Mouse (Mus musculus): ENCODE measurements around the gene M1ap. TPM values are rescaled to one million over a fixed set of nuclear protein-coding genes. Genes with fewer than 3 reads are reported as not detected.

Gene M1ap
- total and polyA plus RNA-seq, 2 experiments from 2014 or later = 0.16 to 0.38 TPM

- no peaks in the 10 kb centered on the region for H3K36me3 ChIP-seq (ENCODE audit: insufficient read depth, low read length)
- no peak overlapping the region for H3K9ac ChIP-seq (replicated peaks; ENCODE audit: low read length)
- peaks cover 20% of the 10 kb centered on the region; the same call in 1 of the 2 replicates for H3K27me3 ChIP-seq (ENCODE audit: insufficient read depth, low read length)
- WGBS = 82% methylated on average over 8 of the region's 8 CpGs
- DNase-seq (ENCODE audit: low spot score) = no peak
- H3K9me3 ChIP-seq (ENCODE audit: low read length) = no peaks in the 10 kb centered on the region
- H3K27ac ChIP-seq = no peak overlapping the region
- ATAC-seq = no peak
- no peak overlapping the region for H3K4me2 ChIP-seq (ENCODE audit: low read depth, low read length)
- peaks cover 13% of the 10 kb centered on the region; the same call in 1 of the 2 replicates for H3K4me1 ChIP-seq (ENCODE audit: insufficient read depth, low read length)
- no peak for TF ChIP-seq CTCF (IDR thresholded peaks at IDR 0.05; ENCODE audit: low read depth)
- no peak overlapping the region for H3K4me3 ChIP-seq (ENCODE audit: low read length)
Observed at GRCm38 (mm10) chr6:83037188-83037587, 90.5 kb downstream of the M1ap start.

GRCm38 (mm10) chr6:83038496-83039012, 91.9 kb downstream of the M1ap start:
- Histone ChIP-seq H3K9ac (replicated peaks; ENCODE audit: low read length) (peak overlapping the region; percentile 24; the same call in 1 of the 2 replicates), H3K4me2 (ENCODE audit: low read depth, low read length) (peak overlapping the region; percentile 53), H3K27ac (no peak overlapping the region), H3K36me3 (ENCODE audit: insufficient read depth, low read length) (no peaks in the 10 kb centered on the region), H3K9me3 (ENCODE audit: low read length) (no peaks in the 10 kb centered on the region), H3K4me1 (ENCODE audit: insufficient read depth, low read length) (peaks cover 7% of the 10 kb centered on the region; the same call in 1 of the 2 replicates), H3K27me3 (ENCODE audit: insufficient read depth, low read length) (peaks cover 6% of the 10 kb centered on the region; the same call in 1 of the 2 replicates), H3K4me3 (ENCODE audit: low read length) (peak overlapping the region; percentile 21)
- ATAC-seq (peak; percentile 74), DNase-seq (ENCODE audit: low spot score) (peak; percentile 87)
- WGBS = 7% methylated on average over 24 of the region's 24 CpGs
- no peak for TF ChIP-seq CTCF (IDR thresholded peaks at IDR 0.05; ENCODE audit: low read depth)

DNA sequence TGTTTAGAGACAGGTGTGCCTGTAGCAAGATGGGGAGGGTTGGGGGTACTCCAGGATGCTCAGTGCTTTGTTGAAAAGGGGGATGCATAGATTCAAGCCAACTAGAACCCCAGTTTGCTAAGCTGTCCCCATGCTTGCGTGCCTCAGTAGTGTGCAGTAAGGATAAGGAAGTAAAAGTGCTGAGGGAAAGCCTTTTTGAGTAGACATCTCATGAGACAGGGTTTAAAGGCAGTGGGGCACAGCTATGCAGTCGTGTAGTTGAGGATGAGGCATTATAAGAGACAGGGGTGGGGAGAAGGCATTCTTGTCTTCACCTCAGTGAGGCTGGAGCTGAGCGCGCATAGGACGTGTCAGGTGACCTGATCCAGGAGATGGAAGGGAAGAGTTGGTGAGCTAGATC, 93.9 kb downstream of the M1ap start:
- Histone ChIP-seq H3K27me3 (ENCODE audit: insufficient read depth, low read length) (no peaks in the 10 kb centered on the region), H3K36me3 (ENCODE audit: insufficient read depth, low read length) (no peaks in the 10 kb centered on the region), H3K27ac (no peak overlapping the region), H3K4me3 (ENCODE audit: low read length) (no peak overlapping the region), H3K9ac (replicated peaks; ENCODE audit: low read length) (no peak overlapping the region), H3K4me1 (ENCODE audit: insufficient read depth, low read length) (peaks cover 7% of the 10 kb centered on the region; the same call in 1 of the 2 replicates), H3K4me2 (ENCODE audit: low read depth, low read length) (no peak overlapping the region), H3K9me3 (ENCODE audit: low read length) (no peaks in the 10 kb centered on the region)
- WGBS = 77% methylated on average over 5 of the region's 5 CpGs
- TF ChIP-seq CTCF (IDR thresholded peaks at IDR 0.05; ENCODE audit: low read depth) = no peak
- DNase-seq (ENCODE audit: low spot score) (no peak), ATAC-seq (no peak)

DNA sequence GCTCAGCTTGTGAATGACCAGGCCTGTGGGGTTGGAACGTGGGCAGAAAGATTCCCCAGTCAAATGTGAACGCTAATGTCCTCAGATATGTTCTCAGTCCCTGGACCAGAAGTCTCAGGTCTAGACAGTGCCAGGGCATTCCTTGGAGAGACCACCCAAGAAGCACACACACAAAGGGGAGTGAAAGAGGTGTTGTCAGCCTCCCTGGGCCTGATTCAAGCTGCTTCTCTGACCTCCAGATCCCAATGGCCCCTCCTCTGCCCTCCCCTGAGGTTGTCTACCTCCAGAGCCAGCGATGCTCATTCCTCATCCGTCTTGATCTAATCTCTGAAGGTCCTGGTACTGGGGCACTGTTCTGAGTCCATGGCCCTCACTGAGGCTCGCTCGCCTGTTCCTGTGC, 96.9 kb downstream of the M1ap start:
- no peaks in the 10 kb centered on the region for H3K27me3 ChIP-seq (ENCODE audit: insufficient read depth, low read length)
- 65% methylated on average over 6 of the region's 6 CpGs for whole genome bisulfite sequencing
- peaks cover 3% of the 10 kb centered on the region; the same call in 1 of the 2 replicates for H3K4me1 ChIP-seq (ENCODE audit: insufficient read depth, low read length)
- H3K27ac ChIP-seq = no peak overlapping the region
- ATAC-seq (no peak), DNase-seq (ENCODE audit: low spot score) (no peak)
- no peak for TF ChIP-seq CTCF (IDR thresholded peaks at IDR 0.05; ENCODE audit: low read depth)
- H3K36me3 ChIP-seq (ENCODE audit: insufficient read depth, low read length) = no peaks in the 10 kb centered on the region
- H3K9me3 ChIP-seq (ENCODE audit: low read length) = no peaks in the 10 kb centered on the region
- H3K4me3 ChIP-seq (ENCODE audit: low read length) = no peak overlapping the region
- no peak overlapping the region for H3K9ac ChIP-seq (replicated peaks; ENCODE audit: low read length)
- no peak overlapping the region for H3K4me2 ChIP-seq (ENCODE audit: low read depth, low read length)

- Histone ChIP-seq H3K9me3 (ENCODE audit: low read length) (no peaks in the 10 kb centered on the region), H3K4me3 (ENCODE audit: low read length) (no peak overlapping the region), H3K36me3 (ENCODE audit: insufficient read depth, low read length) (no peaks in the 10 kb centered on the region), H3K4me1 (ENCODE audit: insufficient read depth, low read length) (no peaks in the 10 kb centered on the region), H3K4me2 (ENCODE audit: low read depth, low read length) (no peak overlapping the region), H3K9ac (replicated peaks; ENCODE audit: low read length) (no peak overlapping the region), H3K27ac (no peak overlapping the region), H3K27me3 (ENCODE audit: insufficient read depth, low read length) (no peaks in the 10 kb centered on the region)
- ATAC-seq (no peak), DNase-seq (ENCODE audit: low spot score) (no peak)
- no peak for TF ChIP-seq CTCF (IDR thresholded peaks at IDR 0.05; ENCODE audit: low read depth)
- 86% methylated on average over 5 of the region's 5 CpGs for WGBS
Observed at GRCm38 (mm10) chr6:83043993-83044392, 97.3 kb downstream of the M1ap start.

GRCm38 (mm10) chr6:83044742-83045141, 98.0 kb downstream of the M1ap start:
- WGBS = 75% methylated on average over 9 of the region's 9 CpGs
- Histone ChIP-seq H3K27me3 (ENCODE audit: insufficient read depth, low read length) (no peaks in the 10 kb centered on the region), H3K9me3 (ENCODE audit: low read length) (no peaks in the 10 kb centered on the region), H3K4me2 (ENCODE audit: low read depth, low read length) (no peak overlapping the region), H3K27ac (no peak overlapping the region), H3K9ac (replicated peaks; ENCODE audit: low read length) (no peak overlapping the region), H3K4me3 (ENCODE audit: low read length) (no peak overlapping the region), H3K4me1 (ENCODE audit: insufficient read depth, low read length) (no peaks in the 10 kb centered on the region), H3K36me3 (ENCODE audit: insufficient read depth, low read length) (no peaks in the 10 kb centered on the region)
- no peak for DNase-seq (ENCODE audit: low spot score)
- no peak for TF ChIP-seq CTCF (IDR thresholded peaks at IDR 0.05; ENCODE audit: low read depth)
- ATAC-seq = no peak

DNA sequence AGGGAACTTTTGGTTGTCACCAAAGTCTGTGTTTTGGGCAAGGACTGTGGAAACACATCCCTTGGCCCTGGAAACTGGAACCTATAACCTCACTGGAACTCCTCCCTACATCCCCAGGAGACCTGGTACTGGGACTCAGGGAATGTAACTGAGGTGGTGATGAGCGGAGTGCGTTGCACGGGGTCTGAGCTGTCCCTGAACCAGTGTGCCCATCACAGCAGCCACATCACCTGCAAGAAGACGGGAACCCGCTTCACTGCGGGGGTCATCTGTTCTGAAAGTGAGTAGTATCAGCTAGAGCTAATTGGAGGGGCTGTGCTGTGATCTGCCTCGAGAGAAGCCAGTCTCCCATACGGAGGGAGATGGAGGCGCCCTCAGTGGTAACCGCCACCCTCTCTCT, 102.7 kb downstream of the M1ap start:
- H3K9me3 ChIP-seq (ENCODE audit: low read length) = no peaks in the 10 kb centered on the region
- H3K27ac ChIP-seq = no peak overlapping the region
- 73% methylated on average over 10 of the region's 10 CpGs for WGBS
- peaks cover 8% of the 10 kb centered on the region for H3K4me1 ChIP-seq (ENCODE audit: insufficient read depth, low read length)
- H3K4me3 ChIP-seq (ENCODE audit: low read length) = no peak overlapping the region
- no peaks in the 10 kb centered on the region for H3K36me3 ChIP-seq (ENCODE audit: insufficient read depth, low read length)
- H3K27me3 ChIP-seq (ENCODE audit: insufficient read depth, low read length) = no peaks in the 10 kb centered on the region
- H3K9ac ChIP-seq (replicated peaks; ENCODE audit: low read length) = no peak overlapping the region
- no peak overlapping the region for H3K4me2 ChIP-seq (ENCODE audit: low read depth, low read length)
- no peak for ATAC-seq
- no peak for DNase-seq (ENCODE audit: low spot score)
- TF ChIP-seq CTCF (IDR thresholded peaks at IDR 0.05; ENCODE audit: low read depth) = no peak
